Mouse (Mus musculus) stomach, embryonic 15.5 days (tissue): ENCODE data around the gene Cic. TPM values are rescaled to one million over a fixed set of nuclear protein-coding genes. Genes with fewer than 3 reads are reported as not detected.

Source experiments
- ATAC-seq: fragments of 200-750 bp; cut with Nextera tagmentation; 2 replicates; pipeline ENCODE4 v1.8.0; 2017; ENCODE audit warnings: low read depth, moderate number of reproducible peaks, moderate TSS enrichment; ENCODE audit not compliant: insufficient read depth, low FRiP score
- H3K27ac ChIP-seq: fragments of 300-500 bp; sonication (generic); 2 replicates; pipeline ENCODE4 v1.5.1; 2015; ENCODE audit warnings: mild to moderate bottlenecking, inconsistent platforms
- H3K27me3 ChIP-seq: fragments of 300-500 bp; sonication (generic); replicated peaks from 2 replicates; pipeline ENCODE4 v1.6.1; 2015; ENCODE audit warnings: inconsistent platforms
- H3K36me3 ChIP-seq: fragments of 300-500 bp; sonication (generic); 2 replicates; pipeline ENCODE4 v1.6.1; 2015; ENCODE audit warnings: inconsistent platforms
- H3K4me1 ChIP-seq: fragments of 300-500 bp; sonication (generic); 2 replicates; pipeline ENCODE4 v1.6.1; 2015; ENCODE audit warnings: inconsistent platforms
- H3K4me2 ChIP-seq: fragments of 300-500 bp; sonication (generic); 2 replicates; pipeline ENCODE4 v1.6.1; 2015; ENCODE audit warnings: mild to moderate bottlenecking, inconsistent platforms
- H3K4me3 ChIP-seq: fragments of 300-500 bp; sonication (generic); replicated peaks from 2 replicates; pipeline ENCODE4 v1.5.1; 2015; ENCODE audit warnings: inconsistent platforms
- H3K9ac ChIP-seq: fragments of 300-500 bp; sonication (generic); 2 replicates; pipeline ENCODE4 v1.6.1; 2015; ENCODE audit warnings: inconsistent platforms
- H3K9me3 ChIP-seq: fragments of 300-500 bp; sonication (generic); 2 replicates; pipeline ENCODE4 v1.6.1; 2016; ENCODE audit warnings: inconsistent platforms
- WGBS: fragments of 180-500 bp; shearing (Covaris S2); methylation state at CpG from one replicate; pipeline ENCODE4 v1.1.7; 2015; 5-methylcytosine and 5-hydroxymethylcytosine counted together
- polyA plus RNA-seq: library from polyadenylated mRNA; unstranded; fragments of >200 nt; fragmentation: Nextera tagmentation; extraction: Ambion mirVana; gene quantifications from 2 replicates; pipeline ENCODE4 v1.2.1, GENCODE M21; 2015

The Cic gene
- polyA plus RNA-seq, 1 experiment from 2014 or later = 36.4 TPM

GRCm38 (mm10) chr7:25290463-25290862, 23.0 kb downstream of the Cic start:
- 92% methylated on average over 1 of the region's 1 CpGs for WGBS
- 0 out of 2 replicates have a peak, but pooled peaks have one; percentile 3 for ATAC-seq
- H3K4me2 ChIP-seq = no peak overlapping the region
- no peak overlapping the region for H3K9ac ChIP-seq
- peaks cover 86% of the 10 kb centered on the region for H3K36me3 ChIP-seq
- no peak overlapping the region for H3K4me3 ChIP-seq
- H3K27me3 ChIP-seq = no peaks in the 10 kb centered on the region
- H3K9me3 ChIP-seq = no peaks in the 10 kb centered on the region
- H3K27ac ChIP-seq = 0 out of 2 replicates have a peak overlapping the region, but pooled peaks have one; percentile 11
- H3K4me1 ChIP-seq = peaks cover 6% of the 10 kb centered on the region

DNA sequence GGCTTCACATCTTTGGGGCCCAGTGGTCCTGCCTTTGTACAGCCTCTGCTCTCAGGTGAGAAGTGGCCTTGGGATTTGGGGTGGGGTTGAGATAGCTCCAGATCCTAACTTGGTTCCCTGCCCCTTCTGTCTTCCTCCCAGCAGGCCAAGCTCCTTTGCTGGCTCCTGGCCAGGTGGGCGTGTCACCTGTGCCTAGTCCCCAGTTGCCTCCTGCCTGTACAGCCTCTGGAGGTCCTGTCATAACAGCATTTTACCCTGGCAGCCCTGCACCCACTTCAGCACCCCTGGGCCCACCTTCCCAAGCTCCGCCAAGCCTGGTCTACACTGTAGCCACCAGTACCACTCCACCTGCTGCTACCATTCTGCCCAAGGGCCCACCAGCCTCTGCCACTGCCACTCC, 23.4 kb downstream of the Cic start:
- Histone ChIP-seq H3K27me3 (no peaks in the 10 kb centered on the region), H3K4me1 (peaks cover 8% of the 10 kb centered on the region), H3K4me3 (no peak overlapping the region), H3K9ac (no peak overlapping the region), H3K27ac (no peak overlapping the region), H3K36me3 (peaks cover 83% of the 10 kb centered on the region), H3K9me3 (no peaks in the 10 kb centered on the region), H3K4me2 (no peak overlapping the region)
- 66% methylated on average over 2 of the region's 2 CpGs for WGBS
- peak; percentile 9; the same call in 1 of the 2 replicates for ATAC-seq

DNA sequence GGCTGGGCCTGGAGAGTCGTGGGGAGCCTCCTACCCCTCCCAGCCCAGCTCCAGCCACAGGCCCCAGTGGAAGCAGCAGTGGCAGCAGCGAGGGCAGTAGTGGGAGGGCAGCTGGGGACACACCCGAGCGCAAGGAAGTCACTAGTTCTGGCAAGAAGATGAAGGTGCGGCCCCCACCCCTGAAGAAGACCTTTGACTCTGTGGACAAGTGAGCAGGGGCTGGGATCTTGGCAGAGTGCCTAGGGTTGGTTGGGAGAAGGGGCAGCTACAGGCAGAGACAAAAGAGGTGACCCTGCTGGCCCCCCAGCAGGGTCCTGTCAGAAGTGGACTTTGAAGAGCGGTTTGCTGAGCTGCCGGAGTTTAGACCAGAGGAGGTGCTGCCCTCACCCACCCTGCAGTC, 24.6 kb downstream of the Cic start:
- ATAC-seq = no peak
- Histone ChIP-seq H3K4me1 (peaks cover 19% of the 10 kb centered on the region), H3K27ac (no peak overlapping the region), H3K9ac (no peak overlapping the region), H3K36me3 (peaks cover 71% of the 10 kb centered on the region), H3K9me3 (no peaks in the 10 kb centered on the region), H3K27me3 (no peaks in the 10 kb centered on the region), H3K4me2 (no peak overlapping the region), H3K4me3 (no peak overlapping the region)
- WGBS = 60% methylated on average over 7 of the region's 7 CpGs

- Histone ChIP-seq H3K36me3 (peaks cover 60% of the 10 kb centered on the region), H3K9ac (no peak overlapping the region), H3K4me1 (peaks cover 19% of the 10 kb centered on the region), H3K27ac (no peak overlapping the region), H3K4me3 (no peak overlapping the region), H3K4me2 (no peak overlapping the region), H3K27me3 (no peaks in the 10 kb centered on the region), H3K9me3 (no peaks in the 10 kb centered on the region)
- ATAC-seq = no peak
- WGBS = 71% methylated on average over 10 of the region's 10 CpGs
Measured at GRCm38 (mm10) chr7:25293191-25293739, 25.8 kb downstream of the Cic start.

GRCm38 (mm10) chr7:25294495-25294894, 27.0 kb downstream of the Cic start:
- H3K4me3 ChIP-seq = no peak overlapping the region
- WGBS = 88% methylated on average over 4 of the region's 4 CpGs
- peaks cover 19% of the 10 kb centered on the region for H3K4me1 ChIP-seq
- peaks cover 48% of the 10 kb centered on the region for H3K36me3 ChIP-seq
- no peak for ATAC-seq
- no peak overlapping the region for H3K9ac ChIP-seq
- no peak overlapping the region for H3K4me2 ChIP-seq
- no peaks in the 10 kb centered on the region for H3K9me3 ChIP-seq
- no peak overlapping the region for H3K27ac ChIP-seq
- H3K27me3 ChIP-seq = no peaks in the 10 kb centered on the region

GRCm38 (mm10) chr7:25294960-25295722, 27.6 kb downstream of the Cic start:
- Histone ChIP-seq H3K27ac (no peak overlapping the region), H3K9ac (no peak overlapping the region), H3K4me3 (no peak overlapping the region), H3K9me3 (no peaks in the 10 kb centered on the region), H3K27me3 (no peaks in the 10 kb centered on the region), H3K4me1 (peaks cover 19% of the 10 kb centered on the region), H3K4me2 (no peak overlapping the region), H3K36me3 (peaks cover 41% of the 10 kb centered on the region)
- 87% methylated on average over 12 of the region's 12 CpGs for WGBS
- ATAC-seq = no peak

- WGBS = under 1% methylated on average over 21 of the region's 21 CpGs
- Histone ChIP-seq H3K9me3 (no peaks in the 10 kb centered on the region), H3K4me3 (peak overlapping the region; percentile 70), H3K4me1 (peaks cover 14% of the 10 kb centered on the region), H3K27ac (peak overlapping the region; percentile 98), H3K9ac (peak overlapping the region; percentile 76), H3K4me2 (peak overlapping the region; percentile 92), H3K27me3 (no peaks in the 10 kb centered on the region), H3K36me3 (peaks cover 25% of the 10 kb centered on the region)
- peak; percentile 19; the same call in 1 of the 2 replicates for ATAC-seq
Measured at GRCm38 (mm10) chr7:25296945-25297453, 29.5 kb downstream of the Cic start.

- Histone ChIP-seq H3K9me3 (no peaks in the 10 kb centered on the region), H3K27me3 (no peaks in the 10 kb centered on the region), H3K4me2 (peak within 1 kb of the TSS; percentile 92), H3K9ac (peak within 1 kb of the TSS; percentile 76), H3K36me3 (peaks cover 18% of the 10 kb centered on the region), H3K27ac (peak within 1 kb of the TSS; percentile 98), H3K4me1 (peaks cover 14% of the 10 kb centered on the region), H3K4me3 (peak within 1 kb of the TSS; percentile 70)
- peak; percentile 91 for ATAC-seq
- WGBS = under 1% methylated on average over 52 of the region's 52 CpGs
Measured at GRCm38 (mm10) chr7:25297454-25298325, 30.2 kb downstream of the Cic start, which contains the start of gene Pafah1b3. Pafah1b3 (minus strand) TSS chr7:25297986.

GRCm38 (mm10) chr7:25301063-25301462, 33.6 kb downstream of the Cic start, which contains the start of gene Prr19:
Prr19 (plus strand) TSS chr7:25301411.
- Histone ChIP-seq H3K4me3 (no peak within 1 kb of the TSS), H3K27me3 (peaks cover 3% of the 10 kb centered on the region; the same call in 1 of the 2 replicates), H3K9me3 (no peaks in the 10 kb centered on the region), H3K4me2 (no peak within 1 kb of the TSS), H3K36me3 (no peaks in the 10 kb centered on the region), H3K4me1 (peaks cover 17% of the 10 kb centered on the region), H3K9ac (no peak within 1 kb of the TSS), H3K27ac (no peak within 1 kb of the TSS)
- 56% methylated on average over 19 of the region's 19 CpGs for WGBS
- no peak for ATAC-seq

DNA sequence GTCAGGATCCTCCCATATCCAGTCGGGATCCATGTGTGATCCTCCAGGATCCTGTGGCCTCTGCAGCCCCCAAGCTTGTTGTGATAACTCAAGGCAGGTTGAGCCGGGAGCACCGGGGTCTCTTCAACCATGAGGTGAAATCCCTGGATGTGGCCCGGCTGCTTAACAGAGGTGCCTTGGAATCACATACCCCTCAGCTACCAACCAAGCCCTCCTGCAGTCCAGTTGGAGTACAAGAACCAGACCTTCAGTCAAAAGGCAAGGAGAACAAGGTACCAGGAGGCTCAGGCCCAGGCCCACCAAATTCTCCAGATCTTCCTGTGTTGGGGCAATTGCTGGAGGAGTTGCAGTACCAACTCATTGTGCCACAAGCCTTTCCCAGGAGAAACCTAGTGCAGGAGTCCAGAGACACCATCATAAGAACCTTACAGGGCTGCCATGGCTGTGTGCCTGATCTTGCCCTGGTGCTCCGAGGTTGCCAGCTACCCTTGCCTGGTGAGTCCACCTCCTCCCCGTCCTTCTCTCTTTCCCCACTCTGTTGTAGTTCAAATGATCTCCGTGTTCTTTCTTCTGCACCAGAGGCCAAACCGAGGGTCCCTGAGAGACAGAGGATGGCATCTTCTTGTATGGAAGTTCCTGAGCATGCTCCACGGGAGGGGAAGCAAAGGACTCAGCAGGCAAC, 35.6 kb downstream of the Cic start:
- Histone ChIP-seq H3K9me3 (no peaks in the 10 kb centered on the region), H3K27me3 (peaks cover 17% of the 10 kb centered on the region), H3K4me1 (peaks cover 9% of the 10 kb centered on the region), H3K4me2 (no peak overlapping the region), H3K27ac (no peak overlapping the region), H3K9ac (no peak overlapping the region), H3K36me3 (no peaks in the 10 kb centered on the region), H3K4me3 (no peak overlapping the region)
- 55% methylated on average over 9 of the region's 9 CpGs for WGBS
- ATAC-seq = no peak

GRCm38 (mm10) chr7:25303685-25304006, 36.1 kb downstream of the Cic start:
- Histone ChIP-seq H3K4me2 (no peak overlapping the region), H3K4me3 (no peak overlapping the region), H3K27ac (no peak overlapping the region), H3K36me3 (no peaks in the 10 kb centered on the region), H3K27me3 (peaks cover 17% of the 10 kb centered on the region), H3K4me1 (peaks cover 9% of the 10 kb centered on the region; the same call in 1 of the 2 replicates), H3K9ac (no peak overlapping the region), H3K9me3 (no peaks in the 10 kb centered on the region)
- WGBS = 84% methylated on average over 3 of the region's 3 CpGs
- no peak for ATAC-seq
